Mouse (Mus musculus) urinary bladder, postnatal 4 days (tissue): Measurements from ENCODE around the gene Tiam1.
A peak's percentile ranks its signal among the peaks of the same experiment; 100 is the strongest.

Source experiments
- DNase-seq, 2 experiments: peaks; one replicate each; pipeline ENCODE4 v3.0.0; 2021 to 2022; ENCODE audit warnings: low spot score in 2 of 2

Tiam1 gene

GRCm38 (mm10) chr16:89993991-89994825 lies 149.4 kb downstream of the Tiam1 start:
- no peak for DNase-seq

DNA sequence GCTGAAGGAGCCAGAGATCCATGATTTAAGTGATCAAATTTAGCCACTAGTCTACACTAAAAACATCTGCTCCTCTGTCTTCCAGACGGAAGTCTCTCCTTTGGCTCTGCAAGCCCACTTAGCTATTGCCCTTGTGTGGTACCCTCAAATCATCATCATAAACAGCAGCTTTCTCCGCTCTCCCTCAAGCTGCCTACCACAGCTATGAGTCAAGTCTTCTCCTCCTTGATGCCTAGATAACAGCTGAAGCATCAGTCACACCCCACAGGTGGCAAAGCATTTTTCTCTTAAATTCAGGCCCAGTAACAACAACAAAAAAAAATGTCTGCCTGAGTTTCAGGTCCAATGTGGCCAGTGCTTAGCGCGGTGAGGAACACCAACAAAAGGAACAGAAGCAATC lies 150.1 kb downstream of the Tiam1 start:
- no peak for DNase-seq

- DNase-seq, result peak in 1 of 2 experiments; percentile 45
Observed at GRCm38 (mm10) chr16:89991701-89992152, 151.8 kb downstream of the Tiam1 start.

DNA sequence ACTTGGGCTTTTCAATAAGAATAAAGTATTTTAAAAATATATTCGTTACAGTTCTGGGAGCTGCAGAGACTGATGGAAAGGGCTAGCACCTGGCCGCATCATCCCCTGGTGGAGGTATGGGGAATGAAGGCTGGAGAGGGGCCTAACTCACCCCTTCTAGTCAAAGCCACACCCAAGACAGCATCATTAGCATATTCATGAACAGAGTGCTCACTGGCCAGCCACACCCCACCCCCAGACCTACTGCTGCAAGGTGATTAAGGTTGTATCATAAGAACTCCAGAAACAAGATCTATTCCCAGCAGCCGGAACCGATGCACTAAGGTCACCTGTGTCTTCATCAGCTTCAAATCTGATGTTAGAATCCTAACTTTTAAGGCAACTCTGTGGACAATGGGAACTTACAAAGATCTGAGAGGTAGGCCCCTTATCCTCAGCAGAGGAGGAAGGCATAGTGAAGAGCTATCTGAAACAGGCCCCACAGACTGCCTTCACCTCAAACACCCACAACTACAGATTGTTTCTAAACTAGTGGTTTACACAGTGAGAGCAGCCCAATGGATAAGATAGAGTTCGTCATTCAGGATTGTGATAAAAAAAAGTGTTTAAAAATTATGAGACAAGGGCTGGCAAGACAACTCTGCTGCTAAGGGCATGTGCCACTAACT lies 153.1 kb downstream of the Tiam1 start:
- DNase-seq, result no peak

- DNase-seq, result no peak
Observed at GRCm38 (mm10) chr16:89989816-89990215, 153.8 kb downstream of the Tiam1 start.

DNA sequence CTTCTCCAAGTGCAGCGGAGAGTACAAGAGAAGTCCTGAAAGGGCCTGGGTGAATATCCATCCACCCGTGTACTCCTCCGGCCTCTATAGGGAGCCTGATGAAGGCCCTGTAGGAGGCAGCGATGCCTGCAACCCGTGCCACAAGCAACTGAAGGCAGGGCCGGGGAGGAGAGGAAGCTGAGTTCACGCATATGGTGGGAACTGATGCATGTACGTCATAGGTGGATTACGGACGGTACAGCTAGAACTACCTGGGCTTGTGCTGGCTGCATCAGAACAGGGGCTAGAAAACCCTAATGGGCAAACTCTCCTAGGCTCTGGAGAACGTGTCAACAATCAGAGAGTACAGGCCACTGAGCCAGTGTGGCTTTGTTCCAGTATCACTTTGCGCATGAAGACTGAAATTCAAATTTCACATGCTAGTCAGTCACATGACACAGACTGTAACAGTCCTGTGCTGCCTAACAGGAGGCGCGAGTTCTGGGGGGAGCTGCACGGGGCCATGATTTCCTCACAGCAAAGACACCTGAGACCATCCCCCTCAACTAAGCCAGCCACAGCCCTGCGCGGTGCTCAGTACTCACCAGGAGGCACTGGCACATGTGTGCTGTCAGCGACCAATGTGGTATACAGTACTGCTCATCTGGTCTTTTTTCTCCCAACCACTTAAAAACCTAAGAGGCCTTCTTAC lies 156.8 kb downstream of the Tiam1 start:
- DNase-seq, result no peak

DNA sequence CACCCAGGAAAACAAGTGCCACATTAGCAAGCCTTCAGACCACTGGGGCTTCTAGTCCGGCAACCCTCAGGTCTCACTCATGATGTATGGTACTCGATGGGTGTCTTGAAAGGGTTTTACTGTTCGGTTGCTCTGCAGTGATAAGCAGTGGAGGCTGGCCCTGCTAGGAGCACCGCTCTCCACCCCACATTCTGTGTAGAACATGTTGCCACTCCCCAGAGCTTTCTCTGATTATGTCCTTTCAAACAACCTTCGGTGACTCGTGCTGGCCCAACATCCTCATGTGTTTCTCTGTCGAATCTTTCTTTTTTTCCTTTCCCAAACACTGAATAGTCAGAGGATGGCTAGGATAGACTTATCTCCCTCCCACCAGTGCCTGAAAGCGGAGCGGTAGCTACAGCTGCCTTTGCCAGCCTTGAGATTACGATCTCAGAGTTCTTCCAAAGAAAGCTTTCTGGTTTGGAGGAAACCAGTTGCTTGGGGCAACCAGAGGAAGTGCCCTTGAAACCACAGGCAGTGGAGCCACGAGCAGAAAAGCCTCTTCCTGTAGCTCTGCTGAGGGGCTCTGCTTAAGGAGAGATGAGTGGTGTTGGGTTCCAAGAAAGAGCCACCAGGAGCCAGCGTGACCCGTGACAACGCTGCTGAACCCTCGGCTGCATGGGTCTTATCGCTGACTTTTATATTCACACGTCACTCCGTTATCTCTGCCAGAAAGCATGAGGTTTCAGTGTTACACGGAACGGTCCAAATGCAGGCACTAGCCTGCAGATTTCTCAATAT lies 157.7 kb downstream of the Tiam1 start:
- DNase-seq, result no peak

GRCm38 (mm10) chr16:89980075-89980744 lies 163.4 kb downstream of the Tiam1 start:
- DNase-seq, result no peak

DNA sequence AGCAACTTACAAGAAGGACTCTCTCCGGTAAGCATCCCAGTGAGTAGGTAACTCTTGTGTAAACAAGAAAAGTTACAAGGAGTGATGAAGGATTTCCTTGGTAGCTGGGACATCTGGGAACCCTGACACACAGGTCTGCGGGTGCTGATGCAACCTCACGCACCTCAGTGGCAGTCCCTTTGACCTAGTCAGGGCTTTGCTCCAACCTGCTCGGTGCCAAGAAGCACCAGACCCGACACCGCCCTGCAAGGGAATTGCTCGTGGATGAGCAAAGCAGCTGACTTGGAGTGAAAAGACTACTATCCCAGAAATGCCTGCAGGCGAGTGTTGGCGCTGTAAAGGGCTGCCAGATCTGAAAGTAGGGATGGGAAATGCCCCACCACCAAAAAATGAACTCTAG lies 168.1 kb downstream of the Tiam1 start:
- no peak for DNase-seq

GRCm38 (mm10) chr16:89973814-89974712 lies 169.5 kb downstream of the Tiam1 start:
- DNase-seq, result no peak

- peak in 1 of 2 experiments; percentile 30 for DNase-seq
Observed at GRCm38 (mm10) chr16:89972854-89973487, 170.6 kb downstream of the Tiam1 start.

DNA sequence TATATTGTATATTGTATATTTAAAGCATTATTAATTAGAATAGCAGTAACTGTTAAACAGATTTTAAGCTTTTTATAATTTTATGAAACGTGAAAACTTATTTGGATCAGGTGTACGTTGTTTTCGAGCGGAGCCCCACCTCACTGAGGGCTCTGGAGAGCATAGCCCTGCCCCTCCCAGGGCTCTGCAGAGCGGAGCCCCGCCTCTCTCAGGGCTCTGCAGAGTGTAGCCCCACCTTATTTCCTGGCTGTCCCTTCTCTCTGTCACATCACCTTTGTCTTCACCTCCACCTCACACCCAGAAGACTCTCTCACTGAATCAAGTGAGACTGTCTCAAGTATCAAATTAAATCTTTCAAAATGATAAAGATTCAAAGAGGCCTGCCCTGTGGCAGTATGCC lies 171.6 kb downstream of the Tiam1 start:
- DNase-seq, result no peak

DNA sequence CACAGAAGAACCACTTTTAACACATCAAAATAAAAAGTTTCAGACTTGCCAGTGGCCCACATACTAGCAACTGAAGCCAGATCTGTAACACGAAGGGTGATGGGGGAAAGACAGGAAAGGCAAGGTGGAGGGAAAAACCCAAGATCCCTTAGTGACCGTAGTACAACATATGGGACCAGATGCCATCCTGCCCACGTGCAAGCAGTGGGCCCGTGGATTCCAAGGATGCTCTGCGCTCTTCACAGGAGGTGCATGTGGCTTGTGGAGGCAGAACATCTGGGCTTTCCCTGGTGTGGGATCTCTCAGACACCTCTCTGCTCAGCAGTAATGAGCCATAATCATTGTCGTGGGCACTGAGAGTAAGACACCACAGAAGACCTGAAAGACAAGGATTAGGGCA lies 175.5 kb downstream of the Tiam1 start:
- DNase-seq, result no peak

- DNase-seq, result no peak
Observed at GRCm38 (mm10) chr16:89962876-89963275, 180.7 kb downstream of the Tiam1 start.

GRCm38 (mm10) chr16:89960904-89961303 lies 182.7 kb downstream of the Tiam1 start:
- no peak for DNase-seq

- peak in 1 of 2 experiments; percentile 50 for DNase-seq
Observed at GRCm38 (mm10) chr16:89960186-89960878, 183.2 kb downstream of the Tiam1 start.

DNA sequence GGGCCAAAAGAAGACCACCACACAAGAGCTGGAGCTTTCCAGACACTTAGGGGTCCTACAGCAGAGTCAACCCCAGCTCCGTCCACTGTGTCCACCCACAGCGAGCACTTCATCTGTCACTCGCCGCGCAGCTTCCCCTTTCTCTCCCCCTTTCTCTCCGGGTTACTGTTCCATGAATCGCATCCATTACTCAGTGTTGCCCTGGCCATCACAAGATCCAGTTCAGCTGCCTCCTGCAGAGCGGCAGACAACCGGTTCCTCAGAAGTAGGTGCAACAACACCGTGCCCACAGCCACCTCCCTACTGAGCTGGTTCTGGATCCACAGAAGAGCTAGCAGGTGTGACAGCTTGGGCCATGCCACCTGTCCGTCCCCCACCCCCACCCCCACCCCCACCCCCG lies 184.6 kb downstream of the Tiam1 start:
- DNase-seq, result no peak

DNA sequence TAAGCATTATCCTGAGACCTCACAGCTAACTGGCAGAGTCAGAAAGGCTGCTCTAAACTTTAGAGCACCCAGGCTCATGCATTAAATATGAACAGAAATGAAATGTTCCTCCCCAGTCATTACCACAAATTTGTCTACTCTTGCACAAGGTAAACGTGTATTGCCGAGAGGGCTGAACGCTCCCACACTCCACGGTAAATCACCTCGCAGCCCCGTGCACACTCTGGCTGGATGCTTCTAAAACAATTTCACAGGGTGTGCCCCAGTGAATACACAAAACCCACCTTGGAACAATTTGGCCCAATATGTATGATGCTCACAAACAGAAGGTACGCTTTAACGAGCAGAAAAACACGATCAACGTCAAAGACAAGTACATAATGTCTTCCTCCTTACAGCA lies 185.5 kb downstream of the Tiam1 start:
- no peak for DNase-seq

GRCm38 (mm10) chr16:89954525-89954924 lies 189.0 kb downstream of the Tiam1 start:
- no peak for DNase-seq
